Mouse (Mus musculus): ENCODE results near the gene Wdr18.

Gene Wdr18

DNA sequence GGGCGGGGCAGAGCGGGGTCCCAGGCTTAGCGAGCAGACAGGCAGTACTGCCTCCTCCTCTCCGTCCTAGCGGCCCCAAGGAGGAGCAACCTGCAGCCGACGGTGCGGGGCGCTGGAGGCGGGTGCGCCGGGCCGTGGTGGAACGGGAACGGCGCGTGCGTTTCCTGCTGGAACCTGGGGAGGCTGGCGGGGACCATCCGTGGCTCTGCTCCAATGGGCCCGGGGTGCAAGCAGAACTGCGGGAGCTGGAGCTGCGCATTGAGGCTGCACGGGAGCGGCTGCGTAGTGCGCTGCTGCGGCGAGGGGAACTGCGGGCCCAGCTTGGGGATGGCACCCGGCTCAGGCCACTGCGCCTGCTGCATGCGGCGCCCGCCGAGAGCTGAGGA is 16.8 kb downstream of the Wdr18 start:
- no peak for DNase-seq (ENCODE audit: extremely low read depth, low read depth)

DNA sequence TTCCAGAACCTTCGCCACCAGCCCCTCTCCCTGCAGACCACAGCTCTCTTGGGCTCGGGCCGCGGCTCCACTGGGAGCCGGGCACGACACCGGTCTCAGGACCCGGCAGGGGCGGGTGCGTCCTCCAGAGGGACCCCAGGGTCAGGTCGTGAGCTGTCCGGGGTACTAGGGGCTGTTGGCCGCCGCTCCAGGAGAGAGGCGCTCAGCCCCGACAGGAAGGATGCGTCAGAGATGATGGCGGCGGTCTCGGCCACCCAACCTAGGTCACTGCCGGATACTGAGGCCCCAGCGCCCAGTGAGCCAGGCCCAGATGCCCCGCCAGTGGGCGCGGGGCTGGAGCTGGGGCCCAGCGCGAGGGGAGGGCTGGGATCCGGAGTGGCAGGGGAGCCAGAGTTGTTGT is 17.4 kb downstream of the Wdr18 start:
- no peak for DNase-seq (ENCODE audit: extremely low read depth, low read depth)

DNA sequence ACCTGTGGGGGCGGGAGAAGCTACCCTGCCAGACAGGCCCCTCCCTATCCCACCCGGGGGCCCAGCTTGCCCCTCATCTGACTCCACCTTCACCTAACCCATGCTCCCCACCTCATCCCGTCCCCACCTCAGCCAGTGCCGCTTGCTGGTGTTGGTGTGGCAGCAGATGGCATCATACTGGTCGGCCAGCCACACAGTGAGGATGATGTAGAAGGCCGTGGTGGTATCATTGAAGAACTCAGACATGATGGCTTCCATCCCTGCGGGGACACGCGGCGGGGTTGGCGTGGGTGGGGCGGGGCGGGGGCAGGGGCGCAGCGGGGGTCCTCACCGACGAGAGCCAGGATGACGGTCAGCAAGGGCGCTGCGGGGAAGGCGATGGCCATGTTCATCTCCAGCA is 18.1 kb downstream of the Wdr18 start:
- no peak for DNase-seq (ENCODE audit: extremely low read depth, low read depth)

DNA sequence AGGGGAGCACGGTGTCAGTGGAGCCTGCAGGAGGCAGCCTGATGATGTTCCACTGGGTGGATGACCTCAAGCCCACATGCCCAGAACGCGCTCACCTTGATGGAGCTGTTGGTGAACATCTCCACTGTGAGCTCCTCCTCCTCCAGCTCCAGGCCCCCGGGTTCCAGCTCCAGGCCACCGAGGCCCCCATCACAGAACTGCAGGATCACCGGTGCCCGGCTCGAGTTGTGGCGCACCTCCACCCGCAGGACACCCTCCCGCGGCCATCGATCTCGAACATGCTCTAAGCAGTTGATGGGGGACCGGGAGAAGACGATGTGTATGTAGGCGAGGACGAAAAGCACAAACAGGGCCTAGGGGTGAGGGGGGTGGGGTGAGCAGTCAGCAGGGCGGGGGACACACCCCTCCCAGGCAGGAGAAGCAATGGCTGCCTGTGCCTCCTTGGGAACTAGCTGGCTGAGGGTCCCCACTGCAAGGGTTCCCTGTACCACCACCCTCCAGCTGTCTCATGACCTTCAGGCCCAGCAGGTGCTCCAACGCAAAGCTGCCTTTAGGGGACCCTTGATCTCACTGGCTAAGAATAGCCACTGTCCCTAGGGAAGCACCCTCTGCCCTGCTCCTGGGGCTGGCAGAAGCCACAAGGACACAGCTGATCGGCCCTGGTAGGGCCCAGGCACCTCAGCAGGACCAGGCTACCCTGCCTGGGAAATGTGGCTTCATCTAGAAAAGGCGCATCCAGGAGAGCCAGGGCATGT is 19.6 kb downstream of the Wdr18 start:
- no peak for DNase-seq (ENCODE audit: extremely low read depth, low read depth)

DNA sequence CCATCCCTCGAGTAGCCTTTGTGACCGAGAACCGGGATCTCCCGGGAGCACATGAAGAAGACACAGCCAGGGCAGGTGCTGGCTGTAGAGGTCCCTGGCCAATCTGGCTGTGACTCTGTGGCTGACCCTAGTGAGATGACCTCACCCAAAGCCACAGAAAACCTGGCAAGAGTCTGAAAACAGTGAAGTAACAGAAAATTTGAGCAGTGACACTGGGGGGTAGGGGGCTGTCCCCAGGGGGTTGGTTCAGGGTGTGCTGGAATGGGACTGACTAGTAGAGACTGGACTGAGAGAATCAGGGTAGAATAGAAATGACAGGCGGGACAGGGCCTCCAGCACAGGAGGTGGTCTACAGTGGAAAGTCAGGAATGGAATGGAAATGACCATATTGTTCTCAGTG is 23.3 kb downstream of the Wdr18 start:
- no peak for DNase-seq (ENCODE audit: extremely low read depth, low read depth)

DNA sequence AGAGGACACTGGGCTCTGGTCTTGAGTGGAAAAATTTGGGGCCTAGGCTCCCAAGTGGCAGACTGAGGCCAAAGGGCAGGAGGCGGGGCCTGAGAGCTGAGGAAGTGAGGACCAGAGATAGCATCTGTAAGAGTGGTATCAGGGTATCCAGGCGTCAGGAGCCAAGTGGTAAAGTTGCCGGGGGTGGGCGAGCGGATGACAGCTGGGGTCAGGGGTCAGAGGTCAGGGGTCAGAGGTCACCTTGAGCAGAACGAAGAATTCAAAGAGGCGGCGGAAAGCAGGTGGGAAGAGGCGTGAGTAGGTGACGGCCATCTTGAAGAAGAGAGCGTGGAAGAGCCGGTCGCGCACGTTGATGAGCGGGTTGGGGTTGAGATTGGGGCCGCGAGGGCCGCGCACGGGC is 23.7 kb downstream of the Wdr18 start:
- no peak for DNase-seq (ENCODE audit: extremely low read depth, low read depth)

DNA sequence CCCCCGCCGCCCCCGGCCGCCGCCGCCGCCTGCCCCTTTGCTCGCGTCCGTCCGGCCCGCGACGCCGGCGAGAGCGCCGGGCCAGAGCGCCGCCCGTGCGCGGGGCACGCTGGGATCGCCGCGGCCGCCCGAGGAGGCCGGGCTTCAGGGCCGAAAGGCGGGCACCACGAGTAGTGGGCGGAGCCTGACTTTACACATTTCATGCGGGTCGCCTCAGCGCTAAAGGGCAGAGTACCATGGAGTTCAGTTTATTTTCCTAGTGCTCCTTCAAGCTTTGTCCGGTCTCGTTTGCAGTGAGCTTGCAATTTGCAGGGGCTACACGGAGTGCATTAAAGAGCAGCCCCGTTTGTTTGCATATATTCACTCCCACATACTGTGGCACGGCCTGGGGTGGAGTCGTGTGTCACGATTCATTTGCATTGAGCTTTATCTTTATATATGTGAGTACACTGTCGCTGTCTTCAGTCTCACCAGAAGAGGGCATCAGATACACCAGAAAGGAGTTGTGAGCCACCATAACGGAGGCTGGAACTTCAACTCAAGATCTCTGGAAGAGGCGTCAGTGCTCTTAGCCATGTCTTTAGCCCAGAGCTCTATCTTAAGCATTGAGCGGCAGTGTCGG is 24.4 kb downstream of the Wdr18 start, which contains the start of gene Tmem259:
Gene Tmem259, minus strand, starts transcription at position 136 of the 622 bp plus-strand sequence.
- peak; percentile 93 for DNase-seq (ENCODE audit: extremely low read depth, low read depth)

DNA sequence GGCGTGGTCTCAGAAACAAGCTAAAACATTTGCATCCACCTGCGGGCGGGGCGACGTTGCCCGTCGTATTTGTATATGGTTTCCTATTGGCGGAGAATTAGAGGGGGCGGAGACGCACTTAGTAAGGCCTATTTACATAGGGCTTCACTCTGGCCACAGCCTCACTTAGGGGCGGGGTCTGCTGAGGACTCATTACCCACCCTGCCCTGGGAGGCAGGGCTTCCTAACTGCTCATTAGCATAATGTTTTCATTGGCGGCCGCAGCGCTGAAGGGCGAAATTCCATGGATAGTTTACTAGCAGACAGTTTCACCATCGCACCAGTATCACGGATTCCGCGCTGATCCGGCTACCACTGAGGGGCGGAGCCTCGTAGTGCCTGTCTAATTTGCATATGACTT is 24.9 kb downstream of the Wdr18 start:
- DNase-seq (ENCODE audit: extremely low read depth, low read depth), result peak; percentile 98

DNA sequence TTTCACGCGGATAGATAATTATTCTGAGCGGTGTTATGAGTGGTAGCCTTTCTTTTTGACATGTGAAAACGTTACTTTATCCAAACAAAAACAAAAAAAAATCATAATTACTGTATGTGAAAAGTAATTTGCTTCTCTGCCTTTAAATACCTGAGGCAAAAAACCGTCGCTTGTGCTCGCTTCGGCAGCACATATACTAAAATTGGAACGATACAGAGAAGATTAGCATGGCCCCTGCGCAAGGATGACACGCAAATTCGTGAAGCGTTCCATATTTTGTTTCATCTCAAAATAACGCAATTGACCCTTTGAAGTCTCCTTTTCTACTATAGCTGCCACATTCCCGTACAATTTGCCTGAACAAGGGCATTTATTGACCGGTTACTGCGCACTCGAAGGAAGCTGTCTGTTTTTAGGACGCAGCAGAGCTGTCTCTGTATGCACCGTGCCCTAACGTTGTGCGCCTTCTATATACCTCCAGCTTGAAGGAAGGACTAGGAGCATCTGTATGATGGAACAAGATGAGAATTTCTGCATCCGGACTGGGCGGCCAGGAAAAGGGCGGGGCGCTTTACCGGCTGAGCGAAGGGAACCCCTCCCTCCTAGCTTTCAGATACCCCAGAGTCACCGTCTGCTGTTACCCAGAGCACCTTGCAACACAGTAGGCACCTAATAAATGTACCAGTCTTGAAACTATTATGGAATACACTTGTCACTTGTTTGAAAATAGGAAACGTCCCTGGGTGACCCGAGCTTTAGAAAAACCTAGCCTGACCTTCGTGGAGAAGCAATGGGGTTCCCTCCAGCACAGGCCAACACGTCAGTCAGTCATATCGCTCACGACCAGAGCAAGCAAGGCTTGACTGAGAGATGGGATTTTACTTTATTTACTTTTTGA is 25.6 kb downstream of the Wdr18 start:
- DNase-seq (ENCODE audit: extremely low read depth, low read depth), result peak; percentile 79

DNA sequence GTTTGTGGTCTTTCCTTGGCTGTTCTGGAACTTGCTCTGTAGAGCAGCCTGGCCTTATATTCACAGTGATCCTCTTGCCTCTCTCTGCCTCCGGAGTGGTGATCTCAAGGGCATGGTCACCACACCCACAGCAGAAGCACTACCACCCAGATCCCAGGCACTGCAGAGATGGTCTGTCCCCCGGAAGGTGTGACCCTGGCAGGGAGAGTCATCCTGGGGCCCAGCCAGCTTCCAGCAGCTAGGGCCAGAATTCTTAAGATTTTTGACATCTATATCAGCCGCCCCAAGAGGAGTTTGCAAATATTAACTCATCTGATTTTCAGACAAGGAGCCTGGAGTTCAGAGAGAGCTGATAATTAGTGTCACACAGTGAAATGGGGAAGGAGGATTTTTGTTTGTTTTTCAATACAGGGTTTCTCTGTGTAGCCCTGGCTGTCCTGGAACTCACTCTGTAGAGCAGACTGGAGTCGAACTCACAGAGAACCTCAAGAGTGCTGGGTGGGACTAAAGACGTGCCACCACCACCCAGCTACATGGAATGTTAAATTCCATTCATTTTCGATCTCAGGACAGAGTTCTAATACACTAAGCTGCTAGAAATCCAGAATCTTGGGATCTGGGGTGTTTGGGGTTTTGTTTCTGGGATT is 26.4 kb downstream of the Wdr18 start:
- DNase-seq (ENCODE audit: extremely low read depth, low read depth), result no peak

DNA sequence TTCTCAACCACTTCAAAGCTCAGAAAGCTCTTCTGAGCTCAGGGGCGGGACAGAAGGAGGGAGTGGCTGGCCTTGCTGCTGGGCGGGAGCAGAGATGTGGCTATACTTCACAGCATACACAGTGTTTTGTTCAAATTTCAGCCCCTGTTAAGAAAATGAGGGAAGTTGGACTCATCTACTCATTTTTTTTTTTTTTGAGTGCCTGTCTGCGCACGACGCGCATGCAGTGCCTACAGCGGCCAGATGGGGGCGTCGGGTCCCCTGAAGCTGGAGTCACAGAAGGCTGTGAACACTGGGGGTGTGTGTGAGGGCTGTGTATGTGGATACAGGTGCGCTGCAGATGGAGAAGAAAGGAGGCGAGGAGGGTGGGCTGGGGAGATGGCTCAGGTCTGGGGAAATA is 27.0 kb downstream of the Wdr18 start:
- DNase-seq (ENCODE audit: extremely low read depth, low read depth), result peak; percentile 90

DNA sequence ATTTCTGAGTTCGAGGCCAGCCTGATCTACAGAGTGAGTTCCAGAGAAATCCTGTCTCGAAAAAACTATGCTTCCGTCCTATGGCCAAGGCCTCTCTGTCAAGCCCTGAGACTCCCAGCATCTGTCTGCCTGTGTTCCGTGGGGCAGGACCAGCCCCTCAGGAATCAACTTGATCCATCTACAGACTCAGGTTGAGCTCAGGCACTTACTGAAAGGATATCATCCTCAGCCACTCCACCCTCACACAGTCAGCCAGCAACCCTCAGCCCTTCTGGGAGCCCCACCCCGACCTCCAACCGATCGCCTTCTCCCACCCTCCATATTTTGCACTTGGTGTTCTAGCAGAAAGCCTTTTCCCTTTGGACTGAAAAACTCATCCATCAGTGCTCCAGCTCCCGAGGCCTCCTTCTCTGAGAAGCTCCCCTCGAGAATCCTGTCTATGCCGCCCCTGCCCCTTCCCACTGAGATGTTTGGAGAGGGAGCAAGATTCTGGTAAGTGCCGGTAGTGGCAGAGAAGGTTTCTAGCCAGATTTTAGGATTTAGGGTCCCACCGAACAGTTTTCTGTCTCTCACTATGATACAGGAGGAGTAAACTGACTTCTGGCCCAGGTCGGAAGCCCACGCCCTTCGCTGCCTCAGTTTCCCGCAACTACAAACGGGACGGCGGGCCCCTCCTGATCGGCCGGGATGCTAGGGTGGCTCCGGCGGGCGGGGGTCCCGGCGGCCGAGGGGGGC is 28.0 kb downstream of the Wdr18 start:
- DNase-seq (ENCODE audit: extremely low read depth, low read depth), result no peak

DNA sequence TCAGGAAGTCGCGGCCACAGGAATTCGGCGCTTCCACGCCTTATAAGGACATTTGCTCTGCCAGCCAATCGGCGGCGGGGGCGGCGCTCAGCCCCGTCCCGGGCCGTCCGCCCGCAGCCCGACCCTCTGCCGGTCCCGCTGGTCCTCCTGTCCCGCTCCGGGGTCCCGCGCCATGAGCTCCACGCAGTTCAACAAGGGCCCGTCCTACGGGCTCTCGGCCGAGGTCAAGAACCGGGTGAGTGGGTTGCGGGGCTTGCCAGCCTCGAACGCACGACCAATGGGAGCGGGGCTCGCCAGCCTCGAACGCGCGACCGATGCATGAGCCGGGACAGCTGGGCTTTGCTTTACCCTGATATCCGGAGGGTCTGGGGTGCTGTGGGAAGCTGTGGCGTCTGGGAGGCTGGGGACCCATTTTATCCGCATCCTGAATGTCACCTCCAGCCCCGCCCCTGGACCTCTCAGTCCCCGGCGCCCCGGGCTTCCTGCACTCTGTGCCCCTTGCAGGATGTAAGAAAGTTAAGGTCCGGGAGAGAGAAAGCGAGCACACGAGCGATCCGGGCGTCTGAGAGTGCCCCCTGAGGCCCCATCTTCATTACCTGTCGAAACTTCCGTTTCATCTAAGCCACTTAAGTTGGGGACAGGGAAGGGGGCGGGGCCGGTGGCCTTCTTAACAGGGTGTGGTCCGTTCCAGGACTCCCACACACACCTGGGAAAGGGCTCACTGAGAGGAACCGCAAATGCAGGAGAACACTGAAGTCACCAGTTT is 28.7 kb downstream of the Wdr18 start, which contains the start of gene Cnn2:
Gene Cnn2, plus strand, starts transcription at position 79 of the 766 bp plus-strand sequence.
- no peak for DNase-seq (ENCODE audit: extremely low read depth, low read depth)

DNA sequence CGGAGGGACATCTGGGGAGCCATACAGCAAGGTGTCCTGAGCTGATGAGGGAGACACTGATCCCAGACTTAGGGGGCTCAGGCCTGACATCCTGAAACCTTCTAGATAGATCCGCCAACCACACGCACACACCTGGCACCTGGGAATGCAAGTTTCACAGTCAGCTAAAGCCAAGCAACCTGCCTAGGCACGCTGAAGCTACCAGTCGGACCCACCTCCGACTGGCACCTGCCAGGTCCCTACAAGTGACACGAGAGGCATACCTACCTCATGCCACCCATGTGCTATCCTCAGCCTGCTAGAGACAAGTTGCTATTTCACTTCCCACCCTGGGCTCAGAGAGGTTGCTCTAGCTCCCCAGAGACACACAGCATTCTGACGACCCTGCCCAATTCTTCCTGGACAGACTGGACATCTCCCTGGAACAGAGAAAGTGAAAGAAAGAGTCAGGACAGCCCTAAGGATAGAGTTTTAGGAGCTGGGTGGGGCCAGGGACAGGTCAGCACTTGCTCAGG is 29.4 kb downstream of the Wdr18 start:
- DNase-seq (ENCODE audit: extremely low read depth, low read depth), result no peak

DNA sequence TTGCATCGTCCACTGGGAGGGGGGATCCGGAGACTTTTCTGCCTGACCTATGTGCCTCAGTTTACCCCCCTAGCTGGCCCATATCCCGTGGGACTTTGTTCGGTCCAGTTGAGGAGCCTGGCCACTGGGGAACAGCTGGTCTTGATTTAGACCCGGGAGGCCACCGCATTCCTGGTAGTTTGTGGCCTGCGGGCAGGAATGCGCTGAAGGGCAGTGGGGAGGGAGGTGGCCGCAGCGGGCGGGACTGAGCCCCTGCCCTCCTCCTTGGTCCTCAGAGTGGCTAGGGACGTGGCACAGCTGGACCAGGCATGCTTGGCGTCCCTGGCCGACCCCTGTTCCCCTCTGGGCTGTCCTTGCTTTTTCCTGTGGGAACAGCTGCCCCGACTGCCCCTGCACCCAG is 29.9 kb downstream of the Wdr18 start:
- no peak for DNase-seq (ENCODE audit: extremely low read depth, low read depth)

DNA sequence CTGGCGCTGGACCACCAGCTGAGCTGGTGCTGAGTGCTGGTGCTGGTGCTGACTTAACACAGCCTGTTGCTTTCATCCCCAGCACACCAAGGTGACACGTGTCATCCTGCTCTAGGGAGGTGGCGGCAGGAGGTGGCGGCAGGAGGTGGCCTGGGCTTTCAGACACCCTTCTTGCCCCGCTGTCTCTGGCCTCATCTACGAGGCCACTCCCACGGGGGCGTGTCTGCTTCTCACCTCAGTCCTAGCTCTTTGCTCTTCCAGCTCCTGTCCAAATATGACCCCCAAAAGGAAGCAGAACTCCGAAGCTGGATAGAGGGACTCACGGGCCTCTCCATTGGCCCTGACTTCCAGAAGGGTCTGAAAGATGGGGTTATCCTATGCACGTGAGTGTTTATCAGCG is 31.1 kb downstream of the Wdr18 start:
- DNase-seq (ENCODE audit: extremely low read depth, low read depth), result no peak

DNA sequence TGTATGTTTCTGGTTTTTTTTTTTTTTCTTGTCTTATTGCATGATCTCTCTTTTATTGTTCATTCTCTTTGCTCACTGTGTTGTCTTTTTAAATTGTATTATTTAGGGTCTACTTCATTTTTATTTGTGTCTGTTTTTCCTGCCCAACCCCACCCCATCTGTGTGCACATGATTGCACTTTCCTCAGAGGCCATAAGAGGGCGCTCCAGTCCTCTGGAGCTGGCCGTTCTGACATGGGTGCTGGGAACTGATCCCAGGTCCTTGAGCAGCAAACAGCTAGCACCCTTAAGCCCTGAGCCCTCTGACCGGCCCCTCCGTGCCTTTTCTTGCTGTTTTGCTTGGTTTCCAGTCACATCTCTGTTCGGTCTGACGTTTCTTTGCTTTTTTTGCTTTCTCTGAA is 31.6 kb downstream of the Wdr18 start:
- no peak for DNase-seq (ENCODE audit: extremely low read depth, low read depth)

DNA sequence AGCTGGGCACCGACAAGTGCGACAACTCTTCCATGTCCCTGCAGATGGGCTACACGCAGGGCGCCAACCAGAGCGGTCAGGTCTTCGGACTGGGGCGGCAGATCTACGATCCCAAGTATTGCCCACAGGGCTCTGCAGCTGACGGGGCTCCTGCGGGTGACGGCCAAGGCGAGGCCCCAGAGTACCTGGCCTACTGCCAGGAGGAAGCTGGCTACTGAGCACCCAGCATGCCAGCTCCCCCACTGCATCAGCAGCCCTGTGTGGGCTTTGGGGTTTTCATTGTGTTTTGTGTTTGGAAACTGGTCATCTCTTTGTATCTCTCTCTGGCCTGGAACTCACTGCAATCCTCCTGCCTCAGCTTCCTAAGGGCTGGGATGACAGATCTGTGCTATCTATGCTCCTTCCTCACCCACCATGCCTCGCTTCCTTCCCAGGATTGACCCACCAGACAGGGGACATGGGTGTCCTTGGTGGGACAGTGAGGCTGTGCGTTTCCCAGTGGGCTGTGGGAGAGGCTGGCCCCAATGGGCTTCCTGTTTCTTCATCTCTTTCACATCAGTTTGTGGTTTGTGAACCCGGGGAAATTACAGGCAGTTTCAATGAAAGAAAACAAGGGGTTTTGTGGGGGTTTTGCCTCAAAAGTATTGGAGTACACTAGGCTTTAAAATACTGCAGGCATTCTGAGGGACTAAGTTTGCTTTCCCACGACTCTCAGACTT is 34.6 kb downstream of the Wdr18 start:
- no peak for DNase-seq (ENCODE audit: extremely low read depth, low read depth)

DNA sequence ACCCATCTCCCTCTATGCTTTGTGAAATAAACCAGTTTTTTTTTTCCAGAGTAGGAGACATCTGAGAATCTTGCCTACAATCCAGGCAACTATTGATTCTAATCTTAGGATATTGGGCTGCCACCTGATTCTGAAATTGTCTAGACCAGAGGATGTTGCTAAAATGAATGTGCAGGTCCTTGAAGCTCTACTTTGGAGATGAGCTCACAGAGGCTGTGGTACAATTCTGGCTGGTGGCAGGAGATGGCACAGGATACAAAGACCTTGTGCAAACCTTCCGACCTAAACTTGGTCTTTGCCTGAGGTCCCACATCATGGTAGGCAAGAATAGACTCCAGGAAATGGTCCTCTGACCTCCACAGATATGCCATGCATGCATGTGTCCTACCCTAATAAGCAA is 35.7 kb downstream of the Wdr18 start:
- DNase-seq (ENCODE audit: extremely low read depth, low read depth), result no peak

Data from MEL-GATA-1-ER (cell line).